Mouse (Mus musculus): ENCODE results near the gene Rtp1. TPM values are rescaled to one million over a fixed set of nuclear protein-coding genes. Genes with fewer than 3 reads are reported as not detected.

The Rtp1 gene
- total RNA-seq, 1 experiment from 2014 or later, result not detected

DNA sequence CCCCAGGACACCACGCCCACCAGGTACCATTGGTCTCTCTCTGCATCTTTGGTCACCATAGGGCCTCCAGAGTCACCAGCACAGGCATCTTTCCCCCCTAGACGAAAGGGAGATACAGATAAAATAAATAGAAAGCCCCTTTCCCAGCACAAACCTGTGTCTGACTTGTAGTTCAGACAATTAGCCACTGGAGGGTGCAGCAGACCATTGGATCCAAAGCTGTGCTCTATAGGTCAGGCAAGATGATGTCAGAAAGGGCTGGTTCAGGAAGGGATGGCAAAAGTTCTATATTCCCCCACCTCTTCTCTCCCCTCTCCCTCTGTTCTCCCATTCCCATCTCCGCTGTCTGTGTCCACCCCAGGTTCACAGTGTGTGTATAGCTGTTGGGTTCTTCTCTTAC is 23.5 kb downstream of the Rtp1 start:
- peak; percentile 73; the same call in 1 of the 2 replicates for ATAC-seq (replicated peaks; ENCODE audit: low read depth, poor library complexity, severe bottlenecking)

DNA sequence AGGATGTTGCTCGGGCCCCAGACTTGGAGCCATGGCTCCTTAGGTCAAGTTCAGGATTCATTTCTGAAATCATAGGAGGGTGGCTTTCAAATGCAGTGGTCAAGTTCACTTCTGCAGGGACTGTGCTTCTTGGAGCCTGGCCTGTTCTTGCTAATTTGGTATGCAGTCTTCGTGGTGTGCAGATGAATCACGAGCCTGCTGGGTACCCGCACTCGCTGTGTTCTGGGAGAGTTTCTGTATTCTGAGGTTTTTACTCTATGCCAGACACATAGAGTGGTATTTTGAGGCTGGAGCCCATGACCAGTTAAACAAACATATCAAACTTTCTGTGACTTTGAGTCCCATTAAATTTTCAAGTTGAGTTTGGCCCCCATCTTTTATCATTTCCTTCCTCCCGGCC is 25.4 kb downstream of the Rtp1 start:
- ATAC-seq (replicated peaks; ENCODE audit: low read depth, poor library complexity, severe bottlenecking), result no peak

DNA sequence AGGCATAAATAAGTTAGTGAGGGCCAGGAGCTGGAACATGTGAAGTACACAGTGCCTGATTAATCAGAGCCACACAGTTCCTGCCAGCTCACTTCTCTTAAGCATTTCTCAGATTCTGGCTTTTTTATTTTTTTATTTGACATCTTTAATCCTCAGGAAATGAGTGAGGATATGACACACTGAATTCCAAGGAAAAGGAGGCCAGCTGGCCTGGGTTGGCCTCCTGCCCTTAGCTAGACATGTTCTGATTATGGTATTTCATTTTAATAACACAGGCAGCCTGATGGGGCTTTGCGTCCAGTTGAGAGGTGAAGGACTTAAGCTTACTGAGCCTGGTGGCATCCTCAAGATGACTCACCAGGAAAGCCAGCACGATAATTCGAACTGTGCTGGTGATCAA is 27.6 kb downstream of the Rtp1 start:
- no peak for ATAC-seq (replicated peaks; ENCODE audit: low read depth, poor library complexity, severe bottlenecking)

DNA sequence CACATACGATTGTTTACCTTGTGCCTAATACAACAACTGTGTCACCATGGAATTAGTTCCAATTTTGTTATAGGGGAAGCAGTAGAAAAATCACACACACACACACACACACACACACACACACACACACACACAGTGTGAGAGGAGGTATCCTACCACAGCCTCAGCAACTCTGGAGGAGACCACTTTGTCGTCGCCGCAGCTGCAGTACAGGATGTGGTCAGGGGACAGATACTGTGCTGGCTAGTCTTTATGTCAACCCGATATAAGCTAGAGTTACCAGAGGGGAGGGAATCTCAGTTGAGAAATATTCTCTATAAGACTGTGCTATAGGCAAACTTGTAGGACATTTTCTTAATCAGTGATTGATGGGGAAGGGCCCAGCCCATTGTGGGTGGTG is 28.4 kb downstream of the Rtp1 start:
- peak; percentile 95 for ATAC-seq (replicated peaks; ENCODE audit: low read depth, poor library complexity, severe bottlenecking)

DNA sequence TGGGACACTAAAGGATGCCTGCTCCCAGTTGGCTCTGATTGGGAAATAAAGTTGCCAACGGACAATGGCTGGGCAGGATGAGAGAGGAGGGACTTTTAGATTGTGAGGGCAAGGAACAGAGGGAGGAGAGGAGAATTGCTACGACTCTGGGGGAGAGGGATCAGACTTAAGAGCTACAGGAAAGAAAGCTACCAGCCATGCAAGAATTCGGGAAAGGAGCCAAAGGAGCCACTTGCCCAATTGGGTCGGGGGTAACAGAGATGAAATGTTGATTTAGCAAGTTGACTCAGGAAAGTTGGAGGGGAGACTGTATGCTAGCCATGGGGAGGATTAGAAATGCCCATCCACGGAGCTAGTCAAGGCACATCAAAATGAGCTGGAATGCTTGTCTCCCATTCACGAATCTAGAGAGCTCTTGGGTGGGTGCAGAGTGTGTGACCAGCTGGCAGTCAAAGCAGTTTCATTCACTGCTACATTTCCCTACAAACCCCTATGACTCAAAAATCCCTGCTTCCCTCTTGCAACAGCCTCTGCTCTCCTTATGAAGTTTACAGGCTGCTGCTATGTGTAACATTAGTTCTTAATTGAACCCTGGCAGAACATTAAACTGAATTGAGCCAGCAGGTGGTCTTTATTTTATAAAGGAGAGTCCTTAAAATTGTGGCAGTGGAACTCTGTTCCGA is 30.1 kb downstream of the Rtp1 start:
- no peak for ATAC-seq (replicated peaks; ENCODE audit: low read depth, poor library complexity, severe bottlenecking)

DNA sequence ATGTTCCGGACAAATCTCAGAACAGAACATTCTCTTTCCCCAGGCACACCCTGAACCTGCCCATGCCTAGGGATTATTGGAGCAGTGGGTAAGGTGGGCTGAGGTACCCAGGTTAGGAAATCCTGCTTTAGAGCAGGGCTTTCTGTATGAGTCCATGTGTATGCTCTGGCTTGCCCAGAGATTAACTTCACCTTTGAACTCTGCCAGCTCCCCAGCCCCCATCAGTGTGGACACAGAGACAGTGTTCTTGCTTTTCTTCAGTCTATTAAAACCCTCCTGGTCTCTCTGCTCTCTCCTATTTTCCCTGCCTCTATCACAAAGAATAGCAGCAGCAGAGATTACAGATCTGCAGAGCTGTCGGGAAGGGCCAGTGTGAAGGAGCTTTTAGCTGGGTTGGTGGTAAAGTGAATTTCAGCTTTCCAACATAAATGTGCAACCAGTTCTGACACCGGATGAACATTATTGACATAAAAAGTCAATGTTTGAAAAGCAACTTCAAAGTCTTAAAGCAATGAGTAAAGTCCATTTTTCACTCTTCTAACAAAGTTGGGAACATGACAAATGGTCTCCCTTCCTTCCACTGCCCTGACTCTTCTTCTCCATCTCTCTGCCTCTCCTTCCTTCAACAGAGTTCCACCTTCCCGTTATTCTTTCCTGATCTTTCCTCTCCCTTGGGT is 34.9 kb downstream of the Rtp1 start:
- no peak for ATAC-seq (replicated peaks; ENCODE audit: low read depth, poor library complexity, severe bottlenecking)

DNA sequence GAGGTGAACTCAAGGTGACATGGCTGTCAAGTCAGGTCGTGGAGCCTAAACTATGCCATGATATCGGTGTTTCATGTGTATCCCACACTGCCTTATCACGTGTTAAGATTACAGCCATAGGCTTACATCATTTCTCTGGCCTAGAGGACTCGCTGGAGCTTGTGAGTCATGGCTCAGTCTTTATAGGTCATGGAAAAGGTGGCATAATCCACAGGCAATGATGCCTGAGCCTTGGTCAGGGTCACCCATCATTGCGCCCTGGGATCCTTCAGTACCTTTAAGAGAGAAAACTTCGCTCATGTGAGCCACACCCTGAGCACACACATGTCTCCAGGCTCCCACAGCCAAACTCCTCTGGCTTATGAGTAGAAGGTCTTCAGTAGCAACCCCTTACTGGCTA is 42.6 kb downstream of the Rtp1 start:
- ATAC-seq (replicated peaks; ENCODE audit: low read depth, poor library complexity, severe bottlenecking), result no peak

DNA sequence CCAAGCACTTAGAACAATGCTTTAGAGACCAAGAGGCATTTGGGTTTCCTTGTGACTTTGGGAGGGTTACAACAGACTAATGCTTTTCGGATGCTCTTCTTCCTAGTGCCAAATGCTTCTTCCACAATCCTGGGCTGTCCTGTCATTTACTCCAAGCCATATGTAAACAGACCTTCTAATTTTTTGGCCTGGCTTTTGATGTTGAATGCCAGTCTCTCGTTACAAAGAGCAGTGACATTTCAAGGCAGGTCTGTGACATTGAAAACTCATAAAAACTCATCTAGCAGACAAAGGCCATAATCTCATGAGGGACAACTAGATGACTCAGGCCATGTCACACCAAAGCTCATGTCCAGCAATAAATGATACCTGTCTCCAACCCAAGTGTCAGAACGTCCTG is 43.1 kb downstream of the Rtp1 start:
- no peak for ATAC-seq (replicated peaks; ENCODE audit: low read depth, poor library complexity, severe bottlenecking)

DNA sequence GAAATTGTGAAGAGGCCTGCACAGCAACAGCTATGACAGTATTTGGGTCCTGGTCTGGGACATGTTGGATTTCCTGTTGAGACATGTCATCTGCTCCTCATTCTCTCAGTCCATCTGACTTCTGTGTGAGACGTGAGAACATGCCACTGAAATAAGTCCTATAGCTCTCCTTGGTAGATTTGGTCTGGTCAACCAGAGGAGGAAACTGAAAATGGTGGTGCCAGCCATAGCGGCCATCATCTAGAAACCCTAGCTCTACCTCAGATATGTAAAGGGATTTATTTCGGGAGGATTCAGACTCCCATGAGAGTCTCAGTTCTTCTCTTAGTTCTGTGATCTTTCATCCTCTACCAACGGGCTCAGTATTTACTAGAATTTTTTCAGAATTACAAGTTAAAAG is 46.7 kb downstream of the Rtp1 start:
- no peak for ATAC-seq (replicated peaks; ENCODE audit: low read depth, poor library complexity, severe bottlenecking)

DNA sequence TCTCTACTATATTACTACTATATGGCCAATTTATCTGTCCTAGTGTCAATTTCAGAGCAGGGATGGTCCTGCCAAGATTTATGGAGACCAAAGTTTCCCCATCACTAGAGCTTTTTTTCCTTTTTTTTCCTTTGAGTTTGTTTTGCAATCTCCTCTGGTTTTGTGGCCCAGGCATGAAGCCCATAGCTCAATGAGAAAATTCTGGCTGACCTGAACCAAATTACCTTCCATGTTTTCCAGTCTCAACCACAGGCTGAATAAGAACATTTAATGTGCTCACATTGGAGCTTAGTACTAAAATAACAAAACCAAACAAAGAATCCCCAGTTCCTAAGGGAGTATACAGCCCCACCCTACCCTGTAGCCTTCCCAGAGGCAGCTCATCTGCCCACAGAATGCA is 47.7 kb downstream of the Rtp1 start:
- no peak for ATAC-seq (replicated peaks; ENCODE audit: low read depth, poor library complexity, severe bottlenecking)

DNA sequence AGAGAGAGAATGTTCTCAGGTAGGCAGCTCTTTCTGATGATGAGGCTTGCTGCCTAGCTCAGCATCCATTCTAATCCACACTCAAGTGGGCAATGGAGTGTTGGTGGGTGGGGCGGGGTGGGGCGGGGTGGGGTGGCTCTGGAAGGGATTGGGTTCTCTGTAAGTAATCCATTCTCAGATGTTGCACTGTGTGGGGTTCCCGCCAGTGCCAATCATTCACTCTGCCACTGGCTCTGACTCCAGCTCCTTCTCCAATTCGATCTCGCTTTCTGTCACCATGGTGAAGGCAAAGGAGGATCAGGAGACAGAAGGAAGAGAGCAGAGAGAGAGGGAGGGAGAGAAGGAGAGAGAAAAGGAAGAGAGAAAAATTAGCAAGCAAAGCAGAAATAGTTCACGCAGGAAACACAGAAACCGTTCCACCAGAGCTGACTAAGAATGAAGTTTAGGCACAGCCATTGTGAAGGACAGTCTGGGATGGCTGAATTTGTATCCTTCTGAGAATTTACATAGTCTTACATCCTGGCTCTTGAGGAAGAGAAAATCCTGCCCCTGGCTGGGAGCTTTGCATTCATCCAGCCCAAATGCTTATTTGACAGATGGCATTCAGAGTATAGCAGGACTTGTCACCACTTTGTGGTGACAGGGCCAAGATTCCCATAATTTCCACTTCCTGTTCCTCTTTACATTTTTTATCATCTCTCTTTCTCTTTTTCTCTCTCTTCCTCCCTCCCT is 51.1 kb downstream of the Rtp1 start:
- ATAC-seq (replicated peaks; ENCODE audit: low read depth, poor library complexity, severe bottlenecking), result no peak

DNA sequence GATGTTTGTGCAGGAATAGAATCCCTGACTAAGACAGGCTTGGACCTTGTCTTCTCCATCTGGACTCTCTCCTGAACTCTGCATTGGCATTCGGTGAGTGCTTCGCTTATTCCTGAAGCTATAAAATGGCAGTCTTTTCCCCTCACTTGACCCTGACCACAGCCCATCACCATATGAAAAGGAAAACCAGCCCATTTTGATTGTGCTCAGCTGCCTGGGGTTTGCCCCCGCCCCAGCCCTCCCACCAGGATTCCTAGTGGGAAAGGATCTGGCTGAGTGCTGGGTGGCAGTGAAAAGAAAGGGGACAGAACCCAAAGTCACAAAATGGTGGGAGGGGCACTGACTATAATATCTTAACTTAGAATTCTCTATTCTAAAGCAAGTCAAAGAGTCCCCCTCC is 53.3 kb downstream of the Rtp1 start:
- no peak for ATAC-seq (replicated peaks; ENCODE audit: low read depth, poor library complexity, severe bottlenecking)

DNA sequence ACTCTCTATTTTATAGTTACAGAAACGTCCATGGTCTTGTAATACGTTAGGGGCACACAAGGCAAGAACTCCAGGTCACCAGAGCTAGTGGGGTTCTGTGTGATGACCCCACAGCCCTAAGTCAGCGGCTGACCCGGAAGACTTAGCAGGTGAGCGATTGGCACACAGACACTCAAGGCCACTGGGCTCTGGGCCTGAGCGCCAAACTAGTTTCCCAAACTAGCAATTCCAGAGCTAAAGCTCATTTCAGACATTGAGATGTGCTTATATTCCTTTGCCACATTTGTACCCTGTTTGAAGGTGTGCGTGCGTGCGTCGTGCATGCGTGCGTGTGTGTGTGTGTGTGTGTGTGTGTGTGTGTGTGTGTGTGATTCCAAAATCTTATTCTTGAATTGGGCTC is 53.9 kb downstream of the Rtp1 start:
- ATAC-seq (replicated peaks; ENCODE audit: low read depth, poor library complexity, severe bottlenecking), result no peak

DNA sequence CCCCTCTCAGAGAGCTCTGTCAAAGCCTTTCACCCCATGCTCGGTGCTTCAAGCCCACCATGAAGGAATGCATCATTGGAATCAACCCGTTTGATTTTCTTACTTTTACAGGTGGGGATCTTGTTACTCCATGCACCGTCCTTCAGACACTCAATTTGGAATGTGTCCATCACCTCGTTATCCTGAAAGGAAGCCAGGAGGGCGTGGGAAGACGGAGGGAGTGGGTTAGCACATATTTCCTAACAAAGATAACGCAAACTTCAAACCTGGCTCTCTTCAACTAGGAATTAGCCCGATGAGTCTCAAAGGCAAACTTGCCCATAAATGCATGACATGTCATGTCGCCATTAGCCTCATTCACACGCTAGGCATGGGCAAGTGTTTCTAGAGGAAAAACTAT is 54.4 kb downstream of the Rtp1 start:
- ATAC-seq (replicated peaks; ENCODE audit: low read depth, poor library complexity, severe bottlenecking), result no peak

Other genes starting within 250 kb of the Rtp1 start
- 0.34 and 0.41 TPM in 2 replicates for gene St6gal1, start 204.4 kb upstream of the Rtp1 start, total RNA-seq (2017)
- gene Rtp4, start 91.2 kb downstream of the Rtp1 start, total RNA-seq (2017), result 6.4 and 11.1 TPM in 2 replicates
- not detected in 2 replicates for gene Masp1, start 91.7 kb downstream of the Rtp1 start, total RNA-seq (2017)

All from common myeloid progenitor, adult 5-6 weeks (primary cell).